Comparison of ENCODE assay signal across 26 mouse cellular contexts in the genomic region with DNA sequence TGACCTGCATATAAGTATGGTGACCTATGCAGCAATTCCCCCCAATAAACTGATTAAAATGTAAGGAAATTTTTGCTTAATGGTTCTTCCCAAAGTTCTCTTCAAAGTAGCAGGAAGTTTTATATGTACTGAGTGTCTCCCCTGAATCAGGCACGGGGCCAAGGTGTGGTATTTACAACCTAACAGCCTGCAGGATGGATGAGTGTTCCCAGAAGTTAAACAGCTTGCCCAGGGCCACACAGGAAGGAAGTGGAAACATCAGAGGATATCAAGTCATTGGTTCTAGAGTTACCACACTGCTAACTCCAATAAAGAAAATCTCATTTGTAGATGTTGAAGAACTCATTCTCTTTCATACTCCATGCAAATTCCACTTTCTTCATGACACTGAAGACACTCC. TPM values are rescaled to one million over a fixed set of nuclear protein-coding genes. Genes with fewer than 3 reads are reported as not detected.
DNase-seq lines count a peak whose midpoint lies in the region; ATAC-seq and TF ChIP-seq lines count a peak whose summit lies in the region.
"Had no signal": no experiment of that assay in that cellular context is flagged by ENCODE, and none has a peak within 500 bp of the region (broad histone marks: within the 10 kb centered on the region; RNA-seq: fewer than 3 reads in every experiment).

No protein-coding gene starts in this region.

- H3K9me3 ChIP-seq in lung, embryonic 14.5 days (ENCODE audit: low read depth, low read length) = no peaks in the 10 kb centered on the region
- H3K9me3 ChIP-seq in intestine, embryonic 15.5 days = no peaks in the 10 kb centered on the region
- H3K9me3 ChIP-seq: heart, embryonic 15.5 days; limb, embryonic 15.5 days; midbrain, embryonic 15.5 days; stomach, embryonic 15.5 days had no signal

- H3K27me3 ChIP-seq in lung, embryonic 14.5 days (ENCODE audit: insufficient read depth, low read length) = no peaks in the 10 kb centered on the region
- no peaks in the 10 kb centered on the region for H3K27me3 ChIP-seq in intestine, embryonic 15.5 days (replicated peaks)
- no peaks in the 10 kb centered on the region for H3K27me3 ChIP-seq in small intestine, adult 2 months (ENCODE audit: control insufficient read depth, insufficient read depth, low read length)
- H3K27me3 ChIP-seq: heart, embryonic 15.5 days; hindbrain, embryonic 13.5 days; kidney, embryonic 15.5 days; limb, embryonic 15.5 days; midbrain, embryonic 15.5 days; stomach, embryonic 15.5 days had no signal

- 26% methylated on average over 1 of the region's 1 CpGs for WGBS in lung, embryonic 14.5 days
- WGBS in intestine, embryonic 15.5 days = 17% methylated on average over 1 of the region's 1 CpGs
- 6% methylated on average over 1 of the region's 1 CpGs for WGBS in small intestine, adult 2 months

- H3K4me2 ChIP-seq in lung, embryonic 14.5 days = no peak overlapping the region
- H3K4me2 ChIP-seq in intestine, embryonic 15.5 days (replicated peaks) = no peak overlapping the region
- H3K4me2 ChIP-seq: heart, embryonic 15.5 days; hindbrain, embryonic 13.5 days; kidney, embryonic 15.5 days; limb, embryonic 15.5 days; midbrain, embryonic 15.5 days; stomach, embryonic 15.5 days had no signal

- no peak overlapping the region for H3K27ac ChIP-seq in lung, embryonic 14.5 days (ENCODE audit: low read depth)
- peak overlapping the region; percentile 61 for H3K27ac ChIP-seq in intestine, embryonic 15.5 days
- H3K27ac ChIP-seq in small intestine, adult 2 months (ENCODE audit: insufficient read depth, low read depth, low read length) = peak overlapping the region; percentile 65
- H3K27ac ChIP-seq: embryonic facial prominence, embryonic 10.5 days; forebrain, embryonic 10.5 days; heart, adult 2 months; heart, embryonic 15.5 days; hindbrain, embryonic 13.5 days; kidney, embryonic 15.5 days; left cerebral cortex, adult 2 months; limb, embryonic 15.5 days; macrophage; midbrain, embryonic 15.5 days; stomach, embryonic 15.5 days had no signal

- no peak for ATAC-seq in lung, embryonic 14.5 days (ENCODE audit: insufficient read depth)
- ATAC-seq in intestine, embryonic 15.5 days = peak; percentile 54
- ATAC-seq: forebrain, postnatal 0 days; midbrain, embryonic 15.5 days had no signal

- peak; percentile 37 for DNase-seq in lung, embryonic 14.5 days
- no peak for DNase-seq in lung, postnatal 36 days
- peak; percentile 40 for DNase-seq in CD4-positive helper T cell, adult 2 months (ENCODE audit: low read depth, low spot score)
- DNase-seq in kidney, adult 9 months = no peak
- DNase-seq in kidney, adult 11 months = no peak
- DNase-seq: adrenal gland, adult 2 months; cerebellum, adult 11-12 months; cerebellum, postnatal 10 days; forebrain, postnatal 0 days; gastrocnemius, postnatal 36 days; heart, adult 2 months; heart, postnatal 36 days; thymus, postnatal 36 days had no signal

- no peaks in the 10 kb centered on the region for H3K36me3 ChIP-seq in lung, embryonic 14.5 days (ENCODE audit: insufficient read depth)
- H3K36me3 ChIP-seq in intestine, embryonic 15.5 days = no peaks in the 10 kb centered on the region
- H3K36me3 ChIP-seq in small intestine, adult 2 months (ENCODE audit: control insufficient read depth, insufficient read depth, low read length) = no peaks in the 10 kb centered on the region
- H3K36me3 ChIP-seq: embryonic facial prominence, embryonic 10.5 days; forebrain, embryonic 10.5 days; heart, embryonic 15.5 days; hindbrain, embryonic 13.5 days; kidney, embryonic 15.5 days; limb, embryonic 15.5 days; midbrain, embryonic 15.5 days; stomach, embryonic 15.5 days had no signal

- TF ChIP-seq CTCF in lung, embryonic 14.5 days (IDR thresholded peaks at IDR 0.05; ENCODE audit: low read depth) = no peak
- TF ChIP-seq CTCF in small intestine, adult 2 months (IDR thresholded peaks at IDR 0.05; ENCODE audit: extremely low read depth, insufficient read length, insufficient replicate concordance, low read depth, low read length) = no peak

- no peak overlapping the region for H3K9ac ChIP-seq in lung, embryonic 14.5 days
- H3K9ac ChIP-seq in intestine, embryonic 15.5 days = no peak overlapping the region
- H3K9ac ChIP-seq: forebrain, postnatal 0 days; heart, embryonic 15.5 days; hindbrain, embryonic 13.5 days; kidney, embryonic 15.5 days; limb, embryonic 15.5 days; midbrain, embryonic 15.5 days; stomach, embryonic 15.5 days had no signal

- H3K4me1 ChIP-seq in lung, embryonic 14.5 days (ENCODE audit: insufficient read depth) = peaks cover 14% of the 10 kb centered on the region; the same call in 1 of the 2 replicates
- peaks cover 17% of the 10 kb centered on the region for H3K4me1 ChIP-seq in intestine, embryonic 15.5 days (replicated peaks)
- peaks cover 15% of the 10 kb centered on the region; the same call in 1 of the 2 replicates for H3K4me1 ChIP-seq in small intestine, adult 2 months (ENCODE audit: control insufficient read depth, insufficient read depth, insufficient read length, low read length)
- H3K4me1 ChIP-seq: hindbrain, embryonic 13.5 days; midbrain, embryonic 15.5 days had no signal

- no peak overlapping the region for H3K4me3 ChIP-seq in lung, embryonic 14.5 days (ENCODE audit: low read depth, low read length)
- no peak overlapping the region for H3K4me3 ChIP-seq in intestine, embryonic 15.5 days (replicated peaks)
- H3K4me3 ChIP-seq in small intestine, adult 2 months (ENCODE audit: low read depth, low read length) = no peak overlapping the region
- H3K4me3 ChIP-seq: embryonic facial prominence, embryonic 10.5 days; forebrain, embryonic 10.5 days; heart, adult 2 months; heart, embryonic 15.5 days; hindbrain, embryonic 13.5 days; kidney, embryonic 15.5 days; left cerebral cortex, adult 2 months; limb, embryonic 15.5 days; midbrain, embryonic 15.5 days; myocyte; stomach, embryonic 15.5 days had no signal

- no peak for TF ChIP-seq POLR2A in small intestine, adult 2 months (IDR thresholded peaks at IDR 0.05; ENCODE audit: low read depth, low read length)

RNA-seq across cellular contexts. Expression of a gene that starts 7.7 kb away (rescaled TPM):
- 42.3 and 45.8 TPM in 2 replicates for polyA plus RNA-seq in lung, embryonic 14.5 days (2014; fragmentation: Nextera tagmentation; extraction: Ambion mirVana)
- polyA plus RNA-seq in intestine, embryonic 15.5 days (2015; fragmentation: Nextera tagmentation; extraction: Ambion mirVana) = 34.6 and 35.4 TPM in 2 replicates
- polyA plus RNA-seq in small intestine, adult 2 months (2012; rRNA removed) = 37.8 and 97.7 TPM in 2 replicates

Comparison
In these comparisons a context has a peak if more than half of its experiments do, and no peak if none do; other contexts are left out.
1. DNase-seq: peak in lung, embryonic 14.5 days (single experiment) and CD4-positive helper T cell, adult 2 months (single experiment); none in lung, postnatal 36 days (single experiment), kidney, adult 9 months (single experiment) and kidney, adult 11 months (single experiment).